Mouse (Mus musculus): ENCODE measurements around the gene Peak1.

Gene Peak1

DNA sequence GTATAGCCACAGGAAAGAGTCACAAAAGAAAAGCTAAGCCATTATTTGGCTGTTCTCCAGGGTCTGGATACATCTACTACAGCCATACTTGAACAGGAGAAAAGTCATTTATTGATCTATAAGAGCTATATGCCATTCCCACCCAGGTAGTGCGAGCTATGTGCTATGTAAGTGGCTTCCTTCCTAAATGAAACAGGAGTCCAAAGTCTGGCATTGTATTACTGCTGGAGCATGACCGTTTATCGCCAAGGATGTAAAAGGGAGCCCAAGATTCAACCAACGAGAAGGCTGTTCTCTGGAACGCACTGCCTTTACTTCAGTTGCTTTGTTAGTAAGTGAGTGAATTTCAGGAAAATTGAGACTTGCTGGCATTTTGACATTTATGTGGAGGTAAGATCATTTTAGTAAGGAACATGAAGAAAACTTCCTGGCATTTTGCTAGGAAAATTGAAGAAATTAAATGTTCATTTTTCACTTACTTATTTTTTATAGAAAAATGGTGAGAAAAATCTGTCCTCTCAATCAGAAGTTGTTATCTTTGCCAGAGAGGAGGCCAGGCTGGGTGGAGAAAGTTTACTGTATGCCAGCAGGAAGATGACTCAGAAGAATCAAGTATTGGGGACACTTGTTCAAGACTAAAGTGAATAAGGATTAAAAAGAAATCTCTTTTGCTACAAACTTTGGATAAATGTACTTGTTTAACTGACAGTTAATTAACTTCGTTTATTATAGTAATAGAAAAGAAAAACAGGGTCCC lies 162.0 kb downstream of the Peak1 start:
- DNase-seq (ENCODE audit: low spot score) = no peak

- no peak for DNase-seq (ENCODE audit: low spot score)
These were observed 173.5 kb downstream of the Peak1 start for GRCm38 (mm10) chr9:56244336-56244735.

DNA sequence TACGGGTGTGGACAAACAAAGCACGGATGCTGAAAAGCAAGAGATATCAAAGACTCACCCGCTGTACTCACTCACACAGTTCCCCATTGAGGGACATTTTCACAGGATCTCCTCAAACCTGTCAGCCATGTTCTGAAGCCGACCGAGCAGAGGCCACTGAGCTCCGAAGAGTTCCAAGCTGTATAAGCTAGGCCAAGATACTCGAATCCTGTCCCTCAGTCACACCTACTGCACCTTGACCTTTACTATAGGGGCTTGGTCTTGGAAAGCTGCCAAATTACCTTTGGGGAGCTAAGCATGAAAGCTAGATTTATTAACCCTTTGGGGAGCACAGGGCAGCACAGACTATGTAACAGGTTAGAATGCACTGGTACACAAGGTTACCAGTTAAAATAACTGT lies 174.0 kb downstream of the Peak1 start:
- no peak for DNase-seq (ENCODE audit: low spot score)

- DNase-seq (ENCODE audit: low spot score) = no peak
These were observed 175.2 kb downstream of the Peak1 start for GRCm38 (mm10) chr9:56242686-56243085.

- DNase-seq (ENCODE audit: low spot score) = no peak
These were observed 176.8 kb downstream of the Peak1 start for GRCm38 (mm10) chr9:56241076-56241475.

- peak; percentile 30 for DNase-seq (ENCODE audit: low spot score)
These were observed 182.0 kb downstream of the Peak1 start for GRCm38 (mm10) chr9:56235871-56236298.

GRCm38 (mm10) chr9:56235281-56235680 lies 182.6 kb downstream of the Peak1 start:
- DNase-seq (ENCODE audit: low spot score) = no peak

GRCm38 (mm10) chr9:56234561-56234960 lies 183.3 kb downstream of the Peak1 start:
- DNase-seq (ENCODE audit: low spot score) = no peak

DNA sequence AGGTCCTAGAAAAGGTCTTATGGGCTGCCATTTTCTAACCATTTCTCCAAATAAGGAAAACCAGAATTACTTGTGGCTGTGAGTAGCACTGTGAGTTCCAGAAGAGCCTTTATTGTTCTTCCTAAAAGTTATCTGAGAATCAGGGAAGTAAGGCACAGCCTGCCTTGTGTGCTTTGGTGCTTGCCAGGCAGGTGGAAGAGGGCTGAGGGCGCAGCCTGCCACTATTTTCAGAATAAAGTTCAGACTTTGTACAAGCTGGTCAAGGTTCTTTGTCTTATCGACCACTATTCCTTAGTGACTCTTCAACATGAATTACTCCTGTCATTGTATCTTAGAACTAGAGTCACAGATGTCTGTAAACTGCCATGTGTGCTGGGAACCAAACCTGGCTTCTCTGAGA lies 184.6 kb downstream of the Peak1 start:
- DNase-seq (ENCODE audit: low spot score) = no peak

DNA sequence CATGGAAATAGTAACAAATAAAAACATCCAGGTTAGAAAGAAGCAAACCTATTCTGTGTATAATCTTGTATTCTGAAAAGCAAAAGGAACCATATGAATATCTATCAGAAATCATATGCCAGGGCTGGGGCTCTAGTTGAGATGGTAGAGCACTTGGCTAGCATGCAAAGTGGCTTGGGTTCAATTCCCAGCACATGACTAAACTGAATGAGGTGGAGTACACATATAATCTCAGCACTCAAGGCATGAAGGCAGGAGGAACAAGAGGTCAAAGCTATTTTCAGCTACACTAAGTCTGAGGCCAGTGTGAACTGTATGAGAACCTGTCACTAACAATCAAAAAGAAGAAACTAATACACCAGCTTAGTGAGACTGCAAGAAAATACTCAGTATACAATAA lies 187.0 kb downstream of the Peak1 start:
- no peak for DNase-seq (ENCODE audit: low spot score)

GRCm38 (mm10) chr9:56227626-56228025 lies 190.2 kb downstream of the Peak1 start:
- no peak for DNase-seq (ENCODE audit: low spot score)

DNA sequence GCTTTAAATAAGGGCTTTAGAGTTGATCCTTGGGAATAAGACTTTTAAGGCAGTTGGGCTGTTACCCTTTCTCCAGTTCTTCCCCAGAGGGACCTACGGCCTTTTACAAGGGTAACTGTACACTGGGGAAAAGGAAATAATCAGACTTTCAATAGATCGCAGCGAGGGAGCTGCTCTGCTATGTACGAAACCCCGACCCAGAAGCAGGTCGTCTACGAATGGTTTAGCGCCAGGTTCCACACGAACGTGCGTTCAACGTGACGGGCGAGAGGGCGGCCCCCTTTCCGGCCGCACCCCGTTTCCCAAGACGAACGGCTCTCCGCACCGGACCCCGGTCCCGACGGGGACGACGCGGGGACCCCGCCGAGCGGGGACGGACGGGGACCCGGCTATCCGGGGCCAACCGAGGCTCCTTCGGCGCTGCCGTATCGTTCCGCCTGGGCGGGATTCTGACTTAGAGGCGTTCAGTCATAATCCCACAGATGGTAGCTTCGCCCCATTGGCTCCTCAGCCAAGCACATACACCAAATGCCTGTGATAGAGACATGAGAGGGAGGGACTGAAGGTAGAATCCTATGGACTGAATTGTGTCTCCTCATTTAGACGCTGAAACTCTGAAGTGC lies 194.3 kb downstream of the Peak1 start:
- DNase-seq (ENCODE audit: low spot score) = peak; percentile 83

GRCm38 (mm10) chr9:56218860-56219259 lies 199.0 kb downstream of the Peak1 start:
- DNase-seq (ENCODE audit: low spot score) = no peak

DNA sequence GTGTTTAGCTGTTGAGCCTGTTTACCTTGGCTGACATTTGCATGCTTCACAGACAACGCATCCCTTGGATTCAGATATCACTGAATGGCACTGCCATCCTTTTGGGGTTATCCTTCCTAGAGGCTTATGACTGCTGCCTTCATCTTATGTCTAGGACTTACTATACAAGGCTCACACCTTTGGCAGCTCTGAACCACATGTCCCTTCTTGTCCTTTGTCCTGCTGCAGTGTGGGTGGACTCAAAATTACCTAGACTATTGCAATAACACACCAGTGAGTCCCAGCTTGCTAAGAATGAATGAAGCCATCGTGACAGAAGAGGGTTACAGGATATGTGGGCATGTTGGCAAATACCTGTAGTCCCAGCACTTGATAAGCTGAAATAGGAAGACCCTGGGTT lies 199.8 kb downstream of the Peak1 start:
- no peak for DNase-seq (ENCODE audit: low spot score)

DNA sequence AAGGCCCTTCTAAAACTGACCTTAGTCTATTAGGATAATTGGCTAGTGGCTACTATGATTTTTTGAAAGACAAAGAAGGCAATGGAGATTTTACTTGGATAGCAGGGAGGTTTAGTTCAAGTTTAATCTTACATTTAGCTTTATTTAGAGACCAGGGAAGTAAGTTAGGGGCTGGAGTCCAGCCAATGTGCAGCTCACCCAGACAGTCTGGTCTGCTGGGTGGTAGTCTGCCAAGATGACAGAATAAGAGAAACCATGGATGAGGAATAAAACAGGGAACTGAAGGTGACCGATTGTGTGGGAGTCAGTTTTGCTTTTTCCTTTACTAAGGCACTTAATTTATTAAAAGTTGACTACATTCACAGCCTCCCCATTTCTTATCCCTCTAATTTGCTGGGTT lies 200.5 kb downstream of the Peak1 start:
- peak; percentile 54 for DNase-seq (ENCODE audit: low spot score)

DNA sequence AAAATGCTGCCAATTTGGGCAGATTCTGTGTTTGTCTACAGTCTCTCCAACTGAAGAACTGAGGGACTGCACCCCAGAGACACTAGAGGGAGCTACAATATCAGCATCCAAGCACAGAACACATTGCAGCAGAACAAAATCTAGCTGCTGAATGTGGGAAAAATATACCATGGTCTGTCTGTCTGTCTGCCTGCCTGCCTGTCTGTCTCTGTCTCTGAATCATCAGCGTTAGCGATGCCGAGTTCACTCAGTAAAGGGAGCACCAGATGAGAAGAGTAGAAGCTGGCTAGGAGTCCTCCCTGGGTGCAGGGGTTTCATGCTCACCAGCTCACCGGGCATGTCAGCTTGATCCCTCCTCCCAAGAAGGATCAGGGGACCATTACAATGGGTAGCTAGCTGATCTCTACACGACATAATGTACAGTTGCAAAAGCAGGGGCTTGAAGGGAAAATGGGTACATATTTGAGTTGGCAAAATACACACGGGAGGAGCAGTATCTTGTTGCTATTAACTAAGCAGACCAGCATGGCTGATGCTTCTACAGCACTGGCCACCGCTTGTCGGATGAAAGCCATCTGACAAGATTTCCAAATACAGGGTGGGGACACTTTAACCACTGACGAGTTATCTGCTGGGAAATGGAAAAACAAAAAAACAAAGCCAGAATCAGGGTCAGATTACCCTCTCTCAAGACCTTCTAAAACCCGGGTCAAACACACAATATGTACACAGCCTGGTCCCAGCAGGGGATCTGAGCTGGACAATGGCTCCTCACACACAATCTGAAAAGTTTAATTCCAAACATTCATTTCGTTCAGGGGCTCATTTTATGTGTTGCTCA lies 204.2 kb downstream of the Peak1 start:
- peak; percentile 75 for DNase-seq (ENCODE audit: low spot score)

DNA sequence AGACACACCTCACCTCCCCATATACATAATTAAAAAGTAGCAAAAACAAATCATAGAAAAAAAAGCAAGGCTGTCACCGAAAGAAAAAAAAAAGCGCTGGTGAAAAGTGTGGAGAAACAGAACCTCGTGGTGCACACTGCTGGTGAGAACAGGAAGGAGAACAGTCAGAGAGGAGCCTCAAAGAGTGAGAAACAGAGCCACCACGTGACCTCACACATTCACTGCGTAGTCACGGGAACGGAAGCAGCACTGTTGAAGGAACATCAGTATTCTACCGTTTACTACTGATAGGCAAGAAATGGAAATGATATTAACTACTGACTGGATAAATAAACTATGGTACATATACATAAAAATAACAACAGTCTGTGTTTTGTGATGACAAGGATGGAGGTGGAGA lies 209.1 kb downstream of the Peak1 start:
- DNase-seq (ENCODE audit: low spot score) = no peak

DNA sequence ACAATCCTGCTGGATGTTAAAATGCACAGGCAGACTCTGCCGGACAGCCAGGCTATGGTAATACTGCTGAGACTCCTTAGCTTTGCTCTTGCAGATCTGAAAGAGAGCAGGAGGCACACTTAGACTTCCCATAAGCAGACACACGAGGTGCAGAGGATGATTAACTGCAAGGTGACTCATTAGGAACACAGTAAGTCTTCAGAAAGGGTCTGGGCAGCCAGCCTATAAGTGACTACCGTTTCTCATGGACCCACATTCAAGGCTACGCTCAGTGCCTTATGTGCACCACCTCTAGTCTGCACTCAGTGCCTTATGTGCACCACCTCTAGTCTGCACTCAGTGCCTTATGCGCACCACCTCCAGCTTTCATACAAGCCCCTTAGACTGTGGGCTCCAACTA lies 210.4 kb downstream of the Peak1 start:
- DNase-seq (ENCODE audit: low spot score) = no peak

- DNase-seq (ENCODE audit: low spot score) = no peak
These were observed 210.8 kb downstream of the Peak1 start for GRCm38 (mm10) chr9:56207083-56207482.

GRCm38 (mm10) chr9:56205336-56205735 lies 212.5 kb downstream of the Peak1 start:
- DNase-seq (ENCODE audit: low spot score) = peak; percentile 27

DNA sequence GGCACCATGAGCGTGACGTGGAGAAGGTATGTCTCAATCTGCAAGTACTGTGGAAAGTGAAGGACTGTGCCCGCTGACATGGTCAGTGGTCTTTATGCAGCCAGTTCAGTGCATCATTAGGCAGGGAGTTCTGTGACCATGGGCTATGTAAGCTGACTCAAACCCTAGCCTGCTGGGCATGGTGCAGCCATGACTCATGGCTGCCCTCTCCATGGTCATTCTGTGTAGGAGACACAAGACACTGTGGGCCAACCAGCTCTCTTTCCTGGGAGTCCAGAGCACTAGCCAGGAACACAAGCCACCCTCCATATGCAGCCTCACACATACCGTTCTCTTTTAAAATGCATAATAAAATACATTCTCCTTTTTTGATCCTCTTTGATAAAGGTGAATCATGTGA lies 213.6 kb downstream of the Peak1 start:
- DNase-seq (ENCODE audit: low spot score) = no peak

GRCm38 (mm10) chr9:56200645-56201314 lies 217.1 kb downstream of the Peak1 start:
- DNase-seq (ENCODE audit: low spot score) = peak; percentile 86
